Mouse (Mus musculus): ENCODE measurements around the gene Slc35g3. TPM values are rescaled to one million over a fixed set of nuclear protein-coding genes. Genes with fewer than 3 reads are reported as not detected.

The Slc35g3 gene
- total and polyA plus RNA-seq, 3 experiments = 0.18 to 0.27 TPM; not detected in 1

DNA sequence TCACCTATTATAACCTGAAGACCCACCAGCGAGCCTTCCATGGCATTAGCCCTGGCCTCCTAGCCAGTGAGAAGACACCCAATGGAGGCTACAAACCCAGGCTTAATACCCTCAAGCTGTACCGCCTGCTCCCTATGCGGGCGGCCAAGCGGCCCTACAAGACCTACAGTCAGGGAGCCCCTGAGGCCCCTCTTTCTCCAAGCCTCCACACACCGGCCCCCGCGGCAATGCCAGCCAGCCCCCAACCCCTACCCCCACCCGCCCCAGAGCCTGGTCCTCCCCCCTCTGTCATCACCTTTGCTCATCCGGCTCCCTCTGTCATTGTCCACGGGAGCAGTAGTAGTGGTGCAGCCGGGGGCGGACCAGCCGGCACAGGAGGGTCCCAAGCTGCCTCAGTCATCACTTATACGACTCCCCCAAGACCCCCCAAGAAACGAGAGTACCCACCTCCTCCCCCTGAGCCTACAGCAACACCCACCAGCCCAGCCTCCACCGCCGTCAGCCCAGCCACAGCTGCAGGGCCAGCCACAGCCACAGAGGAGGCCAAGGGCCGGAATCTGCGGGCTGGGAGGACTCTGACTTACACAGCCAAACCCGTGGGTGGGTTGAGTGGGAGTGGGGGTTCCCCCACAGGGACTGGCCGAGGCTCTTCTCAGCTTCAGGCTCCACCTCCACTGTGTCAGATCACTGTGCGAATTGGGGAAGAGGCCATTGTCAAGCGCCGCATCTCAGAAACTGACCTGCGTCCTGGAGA is 15.9 kb upstream of the Slc35g3 start:
- no peak overlapping the region for H3K4me3 ChIP-seq (ENCODE audit: low read depth, low read length)
- DNase-seq (ENCODE audit: low spot score) (no peak), ATAC-seq (ENCODE audit: extremely low read depth, insufficient number of reproducible peaks, low FRiP score, poor library complexity, severe bottlenecking) (no peak)
- peaks cover 8% of the 10 kb centered on the region for H3K4me1 ChIP-seq (ENCODE audit: insufficient read depth, low read depth, low read length)
- TF ChIP-seq GATA2 (IDR thresholded peaks at IDR 0.05; ENCODE audit: borderline replicate concordance, low read depth, low read length) (no peak), GATA1 (IDR thresholded peaks at IDR 0.05; ENCODE audit: borderline replicate concordance, low read length) (no peak), TAL1 (conservative IDR thresholded peaks at IDR 0.05; ENCODE audit: low read depth, low read length) (no peak), CTCF (IDR thresholded peaks at IDR 0.05; ENCODE audit: low read depth, low read length) (no peak), POLR2AphosphoS5 (IDR thresholded peaks at IDR 0.05; ENCODE audit: insufficient replicate concordance, low read depth, low read length) (no peak)
- H3K27me3 ChIP-seq (ENCODE audit: insufficient read depth, low read length) = peaks cover 28% of the 10 kb centered on the region
- no peaks in the 10 kb centered on the region for H3K9me3 ChIP-seq (replicated peaks)
- peaks cover 50% of the 10 kb centered on the region for H3K36me3 ChIP-seq (replicated peaks)

DNA sequence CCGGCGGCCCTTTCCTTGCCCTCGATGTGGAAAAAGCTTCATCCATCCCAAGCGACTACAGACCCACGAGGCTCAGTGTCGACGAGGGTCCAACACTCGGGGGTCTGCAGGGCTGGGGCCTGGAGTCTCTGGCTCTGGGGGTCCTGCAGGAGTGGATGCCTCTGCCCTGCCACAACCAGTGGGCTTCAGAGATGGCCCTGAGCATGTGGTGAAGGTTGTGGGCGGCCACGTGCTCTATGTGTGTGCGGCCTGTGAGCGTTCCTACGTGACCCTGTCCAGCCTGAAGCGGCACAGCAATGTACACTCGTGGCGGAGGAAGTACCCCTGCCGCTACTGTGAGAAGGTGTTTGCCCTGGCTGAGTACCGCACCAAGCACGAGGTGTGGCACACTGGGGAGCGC is 14.7 kb upstream of the Slc35g3 start:
- peaks cover 53% of the 10 kb centered on the region for H3K36me3 ChIP-seq (replicated peaks)
- ATAC-seq (ENCODE audit: extremely low read depth, insufficient number of reproducible peaks, low FRiP score, poor library complexity, severe bottlenecking) (no peak), DNase-seq (ENCODE audit: low spot score) (no peak)
- no peak for TF ChIP-seq POLR2AphosphoS5 (IDR thresholded peaks at IDR 0.05; ENCODE audit: insufficient replicate concordance, low read depth, low read length)
- TF ChIP-seq GATA1 (IDR thresholded peaks at IDR 0.05; ENCODE audit: borderline replicate concordance, low read length) = no peak
- no peak for TF ChIP-seq GATA2 (IDR thresholded peaks at IDR 0.05; ENCODE audit: borderline replicate concordance, low read depth, low read length)
- TF ChIP-seq TAL1 (conservative IDR thresholded peaks at IDR 0.05; ENCODE audit: low read depth, low read length) = no peak
- no peak for TF ChIP-seq CTCF (IDR thresholded peaks at IDR 0.05; ENCODE audit: low read depth, low read length)
- no peaks in the 10 kb centered on the region for H3K9me3 ChIP-seq (replicated peaks)
- H3K4me1 ChIP-seq (ENCODE audit: insufficient read depth, low read depth, low read length) = peaks cover 8% of the 10 kb centered on the region
- H3K4me3 ChIP-seq (ENCODE audit: low read depth, low read length) = no peak overlapping the region
- peaks cover 20% of the 10 kb centered on the region for H3K27me3 ChIP-seq (ENCODE audit: insufficient read depth, low read length)

DNA sequence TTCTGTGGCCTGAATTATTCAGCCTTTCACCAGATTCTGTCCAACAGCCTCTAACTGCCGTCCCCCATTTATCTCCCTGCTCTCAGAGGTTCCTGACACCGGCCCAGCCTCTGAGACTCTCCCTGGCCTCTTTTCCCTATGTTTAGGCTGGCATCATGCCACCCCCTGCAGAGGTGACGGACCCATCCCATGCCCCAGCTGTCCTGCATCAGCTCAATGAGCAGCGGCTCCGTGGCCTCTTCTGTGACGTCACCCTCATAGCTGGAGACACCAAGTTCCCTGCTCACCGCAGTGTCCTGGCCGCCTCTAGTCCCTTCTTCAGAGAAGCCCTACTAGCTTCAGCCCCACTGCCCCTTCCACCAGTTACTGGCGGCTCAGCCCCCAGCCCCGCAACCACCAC is 13.9 kb upstream of the Slc35g3 start:
- H3K27me3 ChIP-seq (ENCODE audit: insufficient read depth, low read length) = peaks cover 18% of the 10 kb centered on the region
- DNase-seq (ENCODE audit: low spot score) = no peak
- TF ChIP-seq POLR2AphosphoS5 (IDR thresholded peaks at IDR 0.05; ENCODE audit: insufficient replicate concordance, low read depth, low read length) (no peak), CTCF (IDR thresholded peaks at IDR 0.05; ENCODE audit: low read depth, low read length) (no peak), GATA2 (IDR thresholded peaks at IDR 0.05; ENCODE audit: borderline replicate concordance, low read depth, low read length) (no peak), GATA1 (IDR thresholded peaks at IDR 0.05; ENCODE audit: borderline replicate concordance, low read length) (no peak)
- peaks cover 55% of the 10 kb centered on the region for H3K36me3 ChIP-seq (replicated peaks)
- no peak overlapping the region for H3K4me3 ChIP-seq (ENCODE audit: low read depth, low read length)
- ATAC-seq (ENCODE audit: extremely low read depth, insufficient number of reproducible peaks, low FRiP score, poor library complexity, severe bottlenecking) = no peak
- peaks cover 8% of the 10 kb centered on the region for H3K4me1 ChIP-seq (ENCODE audit: insufficient read depth, low read depth, low read length)
- H3K9me3 ChIP-seq (replicated peaks) = no peaks in the 10 kb centered on the region

DNA sequence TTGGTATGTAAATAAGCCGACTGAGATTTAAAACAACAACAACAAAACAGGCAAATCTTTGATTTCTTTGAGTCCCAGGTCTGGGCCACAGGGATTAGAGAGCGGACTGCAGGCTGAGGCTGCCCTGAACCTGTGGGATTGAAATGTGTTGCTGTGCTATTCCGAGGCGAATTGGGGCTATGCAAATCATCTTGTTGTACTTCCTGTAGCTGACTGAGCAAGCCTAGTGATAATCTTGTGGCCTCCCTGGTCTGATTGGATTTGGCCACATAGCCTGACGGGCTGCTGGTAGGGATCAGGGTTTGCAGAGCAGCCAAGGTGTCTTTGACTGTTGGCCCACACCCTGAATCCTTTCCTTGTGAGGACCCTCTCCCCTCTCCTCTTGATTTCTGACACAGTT is 13.2 kb upstream of the Slc35g3 start:
- peaks cover 8% of the 10 kb centered on the region for H3K4me1 ChIP-seq (ENCODE audit: insufficient read depth, low read depth, low read length)
- no peak overlapping the region for H3K4me3 ChIP-seq (ENCODE audit: low read depth, low read length)
- DNase-seq (ENCODE audit: low spot score) (no peak), ATAC-seq (ENCODE audit: extremely low read depth, insufficient number of reproducible peaks, low FRiP score, poor library complexity, severe bottlenecking) (no peak)
- H3K36me3 ChIP-seq (replicated peaks) = peaks cover 61% of the 10 kb centered on the region
- TF ChIP-seq POLR2AphosphoS5 (IDR thresholded peaks at IDR 0.05; ENCODE audit: insufficient replicate concordance, low read depth, low read length) = no peak
- peaks cover 15% of the 10 kb centered on the region; the same call in 1 of the 2 replicates for H3K27me3 ChIP-seq (ENCODE audit: insufficient read depth, low read length)
- no peaks in the 10 kb centered on the region for H3K9me3 ChIP-seq (replicated peaks)

DNA sequence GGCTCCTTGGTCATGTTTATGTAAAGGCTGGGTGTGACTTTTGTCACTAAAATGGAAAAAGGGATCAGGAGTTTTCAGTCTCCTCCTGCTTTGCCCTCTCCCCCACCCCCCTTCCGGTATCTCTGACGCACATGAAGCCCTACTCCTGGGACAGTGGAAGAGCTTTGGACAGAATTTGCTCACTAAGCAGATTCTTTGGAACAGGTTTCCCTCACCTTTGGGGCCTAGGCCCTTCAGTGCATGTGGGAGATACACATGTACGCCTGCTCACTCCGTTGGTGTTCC is 5.8 kb upstream of the Slc35g3 start:
- DNase-seq (ENCODE audit: low spot score) = no peak
- Histone ChIP-seq H3K9me3 (replicated peaks) (no peaks in the 10 kb centered on the region), H3K4me1 (ENCODE audit: insufficient read depth, low read depth, low read length) (peaks cover 27% of the 10 kb centered on the region), H3K27me3 (ENCODE audit: insufficient read depth, low read length) (no peaks in the 10 kb centered on the region), H3K4me3 (ENCODE audit: low read depth, low read length) (no peak overlapping the region), H3K36me3 (replicated peaks) (peaks cover 25% of the 10 kb centered on the region)
- ATAC-seq (ENCODE audit: extremely low read depth, insufficient number of reproducible peaks, low FRiP score, poor library complexity, severe bottlenecking) = no peak
- TF ChIP-seq POLR2AphosphoS5 (IDR thresholded peaks at IDR 0.05; ENCODE audit: insufficient replicate concordance, low read depth, low read length) (no peak), GATA1 (IDR thresholded peaks at IDR 0.05; ENCODE audit: borderline replicate concordance, low read length) (no peak)

DNA sequence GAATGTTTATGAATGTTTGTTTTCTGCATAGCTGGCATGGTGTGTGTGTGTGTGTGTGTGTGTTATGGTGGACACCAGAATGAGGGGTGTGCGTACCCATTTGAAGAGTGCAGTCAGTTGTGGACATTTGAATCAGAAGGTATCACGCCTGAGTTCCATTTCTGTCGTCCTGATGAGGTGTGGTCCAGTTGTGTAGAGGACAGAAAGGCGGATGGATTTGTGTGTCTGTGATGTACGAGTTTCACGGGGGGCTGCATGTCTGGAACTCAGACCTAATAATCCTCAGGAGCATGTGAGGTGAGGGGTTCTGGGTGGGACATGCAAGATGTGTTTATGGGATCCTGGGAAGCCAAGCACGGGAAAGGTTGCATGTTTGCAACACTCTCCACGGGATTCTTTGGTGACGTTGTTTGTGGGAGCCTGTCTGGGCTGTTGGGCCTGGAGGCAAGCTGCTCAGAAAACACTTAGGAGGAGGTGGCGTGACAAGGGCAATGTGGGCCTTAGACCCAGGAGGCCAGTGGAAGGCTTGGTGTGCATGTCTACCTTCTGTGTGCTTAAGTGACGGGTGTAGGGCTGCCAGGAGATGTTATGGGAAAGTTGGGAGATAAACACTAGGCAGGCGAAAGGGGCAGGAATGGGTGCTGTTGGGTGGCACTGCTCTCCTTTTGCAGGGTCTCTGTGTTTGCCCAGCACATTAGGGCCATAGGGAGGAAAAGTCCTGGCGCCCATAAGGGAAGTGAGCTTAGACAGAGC is 5.3 kb upstream of the Slc35g3 start:
- Histone ChIP-seq H3K9me3 (replicated peaks) (no peaks in the 10 kb centered on the region), H3K36me3 (replicated peaks) (peaks cover 25% of the 10 kb centered on the region), H3K4me1 (ENCODE audit: insufficient read depth, low read depth, low read length) (peaks cover 29% of the 10 kb centered on the region), H3K4me3 (ENCODE audit: low read depth, low read length) (peak overlapping the region; percentile 80), H3K27me3 (ENCODE audit: insufficient read depth, low read length) (no peaks in the 10 kb centered on the region)
- TF ChIP-seq GATA2 (IDR thresholded peaks at IDR 0.05; ENCODE audit: borderline replicate concordance, low read depth, low read length) (no peak), POLR2AphosphoS5 (IDR thresholded peaks at IDR 0.05; ENCODE audit: insufficient replicate concordance, low read depth, low read length) (no peak), TAL1 (conservative IDR thresholded peaks at IDR 0.05; ENCODE audit: low read depth, low read length) (no peak), GATA1 (IDR thresholded peaks at IDR 0.05; ENCODE audit: borderline replicate concordance, low read length) (no peak), CTCF (IDR thresholded peaks at IDR 0.05; ENCODE audit: low read depth, low read length) (no peak)
- DNase-seq (ENCODE audit: low spot score) (no peak), ATAC-seq (ENCODE audit: extremely low read depth, insufficient number of reproducible peaks, low FRiP score, poor library complexity, severe bottlenecking) (no peak)

All from G1E (cell line).